Mouse (Mus musculus) forebrain, embryonic 14.5 days (tissue): ENCODE measurements around the gene Gal3st1. TPM values are rescaled to one million over a fixed set of nuclear protein-coding genes. Genes with fewer than 3 reads are reported as not detected.

Source experiments
- ATAC-seq: fragments of 200-750 bp; cut with Nextera tagmentation; 2 replicates; pipeline ENCODE4 v1.8.0; 2017; ENCODE audit warnings: mild to moderate bottlenecking, moderate library complexity
- DNase-seq: peaks from one replicate; pipeline ENCODE4 v3.0.0-alpha.2; 2015; ENCODE audit warnings: low spot score
- H3K27ac ChIP-seq: fragments of 300-500 bp; sonication (generic); 2 replicates; pipeline ENCODE4 v1.5.1; 2014; ENCODE audit warnings: low read depth, mild to moderate bottlenecking, control low read depth, low read length, moderate library complexity
- H3K27me3 ChIP-seq: fragments of 300-500 bp; sonication (generic); replicated peaks from 2 replicates; pipeline ENCODE4 v1.6.1; 2014; ENCODE audit warnings: low read length, control low read depth, mixed read lengths; ENCODE audit not compliant: control insufficient read depth, insufficient read depth
- H3K36me3 ChIP-seq: fragments of 300-500 bp; sonication (generic); 2 replicates; pipeline ENCODE4 v1.6.1; 2014; ENCODE audit warnings: low read length, control low read depth; ENCODE audit not compliant: control insufficient read depth, insufficient read depth
- H3K4me1 ChIP-seq: fragments of 300-500 bp; sonication (generic); 2 replicates; pipeline ENCODE4 v1.6.1; 2014; ENCODE audit warnings: antibody characterized with exemption, low read length, control low read depth; ENCODE audit not compliant: control insufficient read depth, insufficient read depth
- H3K4me2 ChIP-seq: fragments of 300-500 bp; sonication (generic); 2 replicates; pipeline ENCODE4 v1.6.1; 2014; ENCODE audit warnings: mild to moderate bottlenecking, control low read depth, low read length
- H3K4me3 ChIP-seq: fragments of 300-500 bp; sonication (generic); 2 replicates; pipeline ENCODE4 v1.5.1; 2014; ENCODE audit warnings: low read depth, low read length, control low read depth
- H3K9ac ChIP-seq: fragments of 300-500 bp; sonication (generic); 2 replicates; pipeline ENCODE4 v1.6.1; 2014; ENCODE audit warnings: mild to moderate bottlenecking, low read length, control low read depth, moderate library complexity
- H3K9me3 ChIP-seq: fragments of 300-500 bp; sonication (generic); replicated peaks from 2 replicates; pipeline ENCODE4 v1.6.1; 2016; ENCODE audit warnings: low read length, control low read depth, mixed read lengths; ENCODE audit not compliant: control insufficient read depth
- WGBS: fragments of 180-500 bp; shearing (Covaris S2); extraction: QIAGEN DNeasy Blood & Tissue Kit; methylation state at CpG from one replicate; pipeline ENCODE4 v1.1.7; 2014; 5-methylcytosine and 5-hydroxymethylcytosine counted together
- polyA plus RNA-seq: library from polyadenylated mRNA; unstranded; fragments of >200 nt; fragmentation: Nextera tagmentation; extraction: Ambion mirVana; gene quantifications from 2 replicates; pipeline ENCODE4 v1.2.1, GENCODE M21; 2014

Gal3st1 gene
- polyA plus RNA-seq, 1 experiment from 2014 or later: 1.6 TPM

GRCm38 (mm10) chr11:4048438-4048837, 65.0 kb downstream of the Gal3st1 start:
- Histone ChIP-seq H3K9me3 (no peaks in the 10 kb centered on the region), H3K4me2 (no peak overlapping the region), H3K4me1 (no peaks in the 10 kb centered on the region), H3K9ac (no peak overlapping the region), H3K27me3 (no peaks in the 10 kb centered on the region), H3K36me3 (no peaks in the 10 kb centered on the region), H3K27ac (no peak overlapping the region), H3K4me3 (no peak overlapping the region)
- ATAC-seq: no peak
- DNase-seq: no peak
- 88% methylated on average over 6 of the region's 6 CpGs for WGBS

Other genes starting within 250 kb of the Gal3st1 start
- gene Osbp2, start 119.7 kb upstream of the Gal3st1 start, polyA plus RNA-seq: 7.4 and 11.1 TPM in 2 replicates
- gene 4921536K21Rik, start 88.5 kb upstream of the Gal3st1 start, polyA plus RNA-seq: 0.16 and 0.36 TPM in 2 replicates
- 29.3 and 35.8 TPM in 2 replicates for gene Dusp18, start 88.4 kb upstream of the Gal3st1 start, polyA plus RNA-seq
- 8.0 and 10.6 TPM in 2 replicates for gene Slc35e4, start 69.0 kb upstream of the Gal3st1 start, polyA plus RNA-seq
- 19.7 TPM in 2 replicates for gene Tcn2, start 51.5 kb upstream of the Gal3st1 start, polyA plus RNA-seq
- 55.2 and 61.5 TPM in 2 replicates for gene Pes1, start 19.7 kb upstream of the Gal3st1 start, polyA plus RNA-seq
- not detected in 2 replicates for gene 4930556J24Rik, start 6.9 kb upstream of the Gal3st1 start, polyA plus RNA-seq
- not detected in 2 replicates for gene Sec14l4, start 47.8 kb downstream of the Gal3st1 start, polyA plus RNA-seq
- 0.52 and 1.1 TPM in 2 replicates for gene Sec14l3, start 81.2 kb downstream of the Gal3st1 start, polyA plus RNA-seq
- 6.7 and 7.8 TPM in 2 replicates for gene Mtfp1, start 111.8 kb downstream of the Gal3st1 start, polyA plus RNA-seq
- 1.1 and 1.4 TPM in 2 replicates for gene Sec14l2, start 139.8 kb downstream of the Gal3st1 start, polyA plus RNA-seq
- 44.3 and 45.5 TPM in 2 replicates for gene Rnf215, start 151.6 kb downstream of the Gal3st1 start, polyA plus RNA-seq
- gene Ccdc157, start 176.7 kb downstream of the Gal3st1 start, polyA plus RNA-seq: 2.4 and 2.9 TPM in 2 replicates
- 51.5 and 59.3 TPM in 2 replicates for gene Sf3a1, start 176.7 kb downstream of the Gal3st1 start, polyA plus RNA-seq
- gene Tbc1d10a, start 203.2 kb downstream of the Gal3st1 start, polyA plus RNA-seq: 13.3 and 18.3 TPM in 2 replicates
- gene Castor1, start 234.6 kb downstream of the Gal3st1 start, polyA plus RNA-seq: 1.6 and 1.8 TPM in 2 replicates